Mouse (Mus musculus): ENCODE data around the gene Rbbp8nl. TPM values are rescaled to one million over a fixed set of nuclear protein-coding genes. Genes with fewer than 3 reads are reported as not detected.

Gene Rbbp8nl
- polyA plus RNA-seq, 1 experiment from 2014 or later, result 2.7 TPM

DNA sequence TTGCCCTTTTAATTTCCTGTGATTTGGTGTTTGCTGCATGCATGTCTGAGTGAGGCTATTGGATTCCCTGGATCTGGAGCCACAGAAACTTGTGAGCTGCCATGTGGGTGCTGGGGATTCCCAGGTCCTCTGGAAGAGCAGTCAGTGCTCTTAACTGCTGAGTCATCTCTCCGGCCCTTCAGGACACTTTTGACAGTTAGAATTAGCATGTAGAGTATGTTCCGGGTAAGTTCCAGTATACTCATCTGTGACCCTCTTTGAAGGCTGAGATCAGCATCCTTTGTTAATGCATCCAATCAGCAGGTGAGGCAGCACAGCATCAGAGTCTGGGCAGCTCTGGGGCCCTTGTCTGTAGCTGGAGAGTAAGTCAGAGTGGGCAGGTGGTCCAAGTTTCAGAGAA is 10.6 kb upstream of the Rbbp8nl start:
- 0 out of 2 replicates have a peak overlapping the region, but pooled peaks have one; percentile 16 for H3K27ac ChIP-seq (ENCODE audit: low read depth)
- ATAC-seq (replicated peaks; ENCODE audit: low FRiP score, low TSS enrichment, low read depth), result peak; percentile 48

DNA sequence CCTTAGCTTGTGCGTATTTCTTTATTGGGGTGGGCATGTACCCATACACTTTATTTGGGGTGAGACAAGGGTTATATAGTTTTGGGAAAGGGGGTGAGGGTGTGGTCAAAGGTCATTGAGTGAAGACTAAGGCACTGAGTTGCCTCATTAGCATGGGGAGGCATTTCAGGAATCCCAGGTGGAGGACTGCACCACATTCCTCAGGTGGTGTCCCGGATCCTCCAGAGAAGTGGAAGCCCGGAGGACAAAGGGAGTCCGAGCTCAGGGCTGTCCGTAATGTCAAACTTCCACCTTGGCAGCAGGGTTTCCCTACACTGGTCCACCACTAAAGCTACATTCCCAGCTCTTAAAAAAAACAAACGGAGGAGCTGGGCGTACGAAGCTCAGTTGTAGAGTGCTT is 3.2 kb upstream of the Rbbp8nl start:
- DNase-seq (ENCODE audit: low spot score), result no peak
- Histone ChIP-seq H3K27me3 (replicated peaks; ENCODE audit: control insufficient read depth, insufficient read depth, low read length) (no peaks in the 10 kb centered on the region), H3K27ac (ENCODE audit: low read depth) (no peak overlapping the region), H3K4me1 (replicated peaks; ENCODE audit: control insufficient read depth, insufficient read depth, low read length) (peaks cover 16% of the 10 kb centered on the region), H3K36me3 (ENCODE audit: control insufficient read depth, insufficient read depth, low read length) (no peaks in the 10 kb centered on the region), H3K9me3 (ENCODE audit: control insufficient read depth, low read length) (no peaks in the 10 kb centered on the region), H3K4me3 (ENCODE audit: low read depth, low read length) (no peak overlapping the region), H3K9ac (ENCODE audit: low read length) (no peak overlapping the region), H3K4me2 (ENCODE audit: low read length) (no peak overlapping the region)
- 64% methylated on average over 8 of the region's 8 CpGs for WGBS
- no peak for ATAC-seq (replicated peaks; ENCODE audit: low FRiP score, low TSS enrichment, low read depth)

More for the DNA sequence above, 10.6 kb upstream of the Rbbp8nl start:
- H3K4me1 ChIP-seq (replicated peaks; ENCODE audit: control insufficient read depth, insufficient read depth, low read length), result no peaks in the 10 kb centered on the region
- no peaks in the 10 kb centered on the region for H3K9me3 ChIP-seq (ENCODE audit: control insufficient read depth, low read length)
- WGBS, result 42% methylated on average over 2 of the region's 2 CpGs
- no peaks in the 10 kb centered on the region for H3K27me3 ChIP-seq (replicated peaks; ENCODE audit: control insufficient read depth, insufficient read depth, low read length)
- H3K4me2 ChIP-seq (ENCODE audit: low read length), result no peak overlapping the region
- H3K4me3 ChIP-seq (ENCODE audit: low read depth, low read length), result no peak overlapping the region
- DNase-seq (ENCODE audit: low spot score), result no peak
- H3K9ac ChIP-seq (ENCODE audit: low read length), result no peak overlapping the region
- H3K36me3 ChIP-seq (ENCODE audit: control insufficient read depth, insufficient read depth, low read length), result no peaks in the 10 kb centered on the region

DNA sequence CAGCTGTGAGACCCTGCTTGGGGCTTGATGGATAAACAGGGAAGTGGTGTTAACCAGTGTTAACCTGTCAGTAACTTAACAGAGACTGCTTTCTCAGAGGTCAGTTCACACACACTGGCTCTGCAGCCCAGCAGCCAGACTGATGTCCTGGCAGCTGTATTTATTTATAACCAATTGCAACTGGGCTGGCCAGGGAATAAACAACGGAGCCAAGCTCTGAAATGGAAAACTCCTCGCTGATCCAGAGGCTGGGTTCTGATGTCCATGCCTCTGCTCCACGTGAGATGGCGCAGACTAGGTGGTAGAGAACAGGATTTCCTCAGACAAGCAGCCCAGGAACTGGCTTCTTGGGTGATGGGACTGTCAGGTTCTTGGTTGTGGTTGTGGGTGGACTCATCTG is 2.3 kb upstream of the Rbbp8nl start:
- no peak overlapping the region for H3K4me3 ChIP-seq (ENCODE audit: low read depth, low read length)
- no peaks in the 10 kb centered on the region for H3K27me3 ChIP-seq (replicated peaks; ENCODE audit: control insufficient read depth, insufficient read depth, low read length)
- H3K27ac ChIP-seq (ENCODE audit: low read depth), result no peak overlapping the region
- no peaks in the 10 kb centered on the region for H3K9me3 ChIP-seq (ENCODE audit: control insufficient read depth, low read length)
- no peaks in the 10 kb centered on the region for H3K36me3 ChIP-seq (ENCODE audit: control insufficient read depth, insufficient read depth, low read length)
- DNase-seq (ENCODE audit: low spot score) (no peak), ATAC-seq (replicated peaks; ENCODE audit: low FRiP score, low TSS enrichment, low read depth) (no peak)
- H3K4me1 ChIP-seq (replicated peaks; ENCODE audit: control insufficient read depth, insufficient read depth, low read length), result peaks cover 16% of the 10 kb centered on the region
- no peak overlapping the region for H3K9ac ChIP-seq (ENCODE audit: low read length)
- 57% methylated on average over 4 of the region's 4 CpGs for WGBS
- H3K4me2 ChIP-seq (ENCODE audit: low read length), result no peak overlapping the region

DNA sequence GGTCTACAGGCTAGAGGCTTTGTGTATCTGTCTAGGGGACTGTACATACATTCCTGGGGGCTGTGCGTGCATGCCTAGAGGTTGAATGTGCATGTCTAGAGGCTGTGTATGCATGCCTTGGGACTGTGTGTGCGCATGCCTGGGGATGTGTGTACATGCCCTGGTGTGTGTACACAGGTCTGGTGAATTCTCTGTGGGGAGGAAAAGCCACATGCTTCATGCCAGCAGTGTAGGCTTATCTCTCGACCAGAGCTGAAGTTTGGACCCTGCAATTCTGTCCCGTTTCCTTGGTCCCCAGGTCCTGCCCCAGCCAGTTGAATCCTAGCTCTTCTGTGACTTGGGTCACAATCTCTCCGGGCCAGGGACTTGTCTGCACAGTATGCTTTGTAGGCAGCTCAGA is 1.9 kb upstream of the Rbbp8nl start:
- H3K27ac ChIP-seq (ENCODE audit: low read depth), result no peak overlapping the region
- WGBS, result 60% methylated on average over 5 of the region's 5 CpGs
- no peaks in the 10 kb centered on the region for H3K9me3 ChIP-seq (ENCODE audit: control insufficient read depth, low read length)
- no peak overlapping the region for H3K9ac ChIP-seq (ENCODE audit: low read length)
- H3K4me1 ChIP-seq (replicated peaks; ENCODE audit: control insufficient read depth, insufficient read depth, low read length), result peaks cover 16% of the 10 kb centered on the region
- ATAC-seq (replicated peaks; ENCODE audit: low FRiP score, low TSS enrichment, low read depth), result no peak; the same call in 1 of the 2 replicates
- H3K36me3 ChIP-seq (ENCODE audit: control insufficient read depth, insufficient read depth, low read length), result no peaks in the 10 kb centered on the region
- no peak overlapping the region for H3K4me3 ChIP-seq (ENCODE audit: low read depth, low read length)
- DNase-seq (ENCODE audit: low spot score), result no peak
- H3K4me2 ChIP-seq (ENCODE audit: low read length), result no peak overlapping the region
- H3K27me3 ChIP-seq (replicated peaks; ENCODE audit: control insufficient read depth, insufficient read depth, low read length), result no peaks in the 10 kb centered on the region

DNA sequence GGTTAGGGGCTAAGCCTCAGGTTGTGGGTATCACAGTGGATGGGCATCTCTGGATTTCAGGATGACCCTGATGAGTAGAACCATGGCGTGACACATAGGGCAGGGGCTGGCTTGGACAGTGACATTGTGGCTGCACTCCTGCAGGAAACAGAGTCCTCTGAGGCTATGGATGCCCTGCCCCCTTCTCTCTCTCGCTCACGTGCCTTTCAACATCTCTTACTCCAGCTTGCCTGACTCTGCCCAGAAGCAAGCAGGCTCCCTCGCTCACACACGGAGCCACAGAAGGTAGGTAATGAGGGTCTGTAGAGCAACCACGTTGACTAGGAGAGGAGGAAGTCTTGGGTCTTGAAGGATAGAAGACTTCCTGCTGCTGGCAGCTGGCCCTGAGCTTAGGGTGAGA is 824 bp upstream of the Rbbp8nl start:
- H3K27ac ChIP-seq (ENCODE audit: low read depth), result no peak overlapping the region
- no peak overlapping the region for H3K4me3 ChIP-seq (ENCODE audit: low read depth, low read length)
- H3K9ac ChIP-seq (ENCODE audit: low read length), result no peak overlapping the region
- no peaks in the 10 kb centered on the region for H3K27me3 ChIP-seq (replicated peaks; ENCODE audit: control insufficient read depth, insufficient read depth, low read length)
- DNase-seq (ENCODE audit: low spot score) (no peak), ATAC-seq (replicated peaks; ENCODE audit: low FRiP score, low TSS enrichment, low read depth) (no peak)
- H3K4me1 ChIP-seq (replicated peaks; ENCODE audit: control insufficient read depth, insufficient read depth, low read length), result peaks cover 16% of the 10 kb centered on the region
- no peaks in the 10 kb centered on the region for H3K36me3 ChIP-seq (ENCODE audit: control insufficient read depth, insufficient read depth, low read length)
- WGBS, result 51% methylated on average over 6 of the region's 6 CpGs
- H3K9me3 ChIP-seq (ENCODE audit: control insufficient read depth, low read length), result no peaks in the 10 kb centered on the region
- no peak overlapping the region for H3K4me2 ChIP-seq (ENCODE audit: low read length)

DNA sequence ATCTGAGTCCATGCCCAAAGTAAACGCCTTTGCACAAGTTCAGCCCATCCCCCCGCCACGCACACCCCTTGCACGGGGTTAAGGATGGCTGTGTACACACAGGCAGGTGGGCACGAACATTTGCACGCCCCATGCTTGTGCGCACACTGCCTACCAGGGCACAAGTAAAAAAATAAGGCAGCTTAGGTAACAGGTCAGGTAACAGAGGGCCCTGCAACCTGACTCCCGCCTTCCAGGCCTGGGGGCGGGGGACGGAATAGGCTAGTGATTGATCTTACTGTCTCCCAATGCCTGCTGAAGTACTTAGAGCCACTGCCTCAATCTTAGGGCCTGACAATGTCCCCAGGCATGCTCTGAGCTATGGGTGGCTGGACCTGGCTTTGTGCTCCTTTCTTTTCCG is 713 bp downstream of the Rbbp8nl start:
- Histone ChIP-seq H3K9ac (ENCODE audit: low read length) (no peak overlapping the region), H3K27ac (ENCODE audit: low read depth) (peak overlapping the region; percentile 75; the same call in 1 of the 2 replicates), H3K4me2 (ENCODE audit: low read length) (peak overlapping the region; percentile 39), H3K4me3 (ENCODE audit: low read depth, low read length) (0 out of 2 replicates have a peak overlapping the region, but pooled peaks have one; percentile 16), H3K27me3 (replicated peaks; ENCODE audit: control insufficient read depth, insufficient read depth, low read length) (no peaks in the 10 kb centered on the region), H3K9me3 (ENCODE audit: control insufficient read depth, low read length) (no peaks in the 10 kb centered on the region), H3K4me1 (replicated peaks; ENCODE audit: control insufficient read depth, insufficient read depth, low read length) (peaks cover 16% of the 10 kb centered on the region), H3K36me3 (ENCODE audit: control insufficient read depth, insufficient read depth, low read length) (no peaks in the 10 kb centered on the region)
- WGBS, result 39% methylated on average over 11 of the region's 11 CpGs
- ATAC-seq (replicated peaks; ENCODE audit: low FRiP score, low TSS enrichment, low read depth), result peak; percentile 20; the same call in 1 of the 2 replicates
- no peak for DNase-seq (ENCODE audit: low spot score)

DNA sequence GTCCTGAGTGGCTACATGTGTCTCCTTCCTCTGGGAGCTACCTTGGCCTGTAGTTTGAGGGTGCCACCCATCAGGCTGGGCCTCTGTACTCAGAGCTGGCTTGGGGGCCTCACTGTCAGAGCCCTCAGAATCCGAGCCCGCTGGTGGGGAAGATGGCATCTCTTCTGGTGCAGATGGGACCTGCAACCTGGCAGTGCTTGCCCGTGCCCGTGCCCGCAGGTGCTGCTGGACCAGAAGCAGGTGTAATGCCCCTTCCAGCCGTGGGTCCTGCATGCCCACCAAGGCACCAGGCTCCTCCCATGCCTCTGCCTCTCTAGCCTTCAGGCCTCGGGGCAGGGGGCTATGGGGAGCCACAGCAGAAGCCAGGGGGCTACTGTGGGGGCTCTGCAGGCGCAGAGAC is 10.4 kb downstream of the Rbbp8nl start:
- no peaks in the 10 kb centered on the region for H3K36me3 ChIP-seq (ENCODE audit: control insufficient read depth, insufficient read depth, low read length)
- no peak overlapping the region for H3K4me2 ChIP-seq (ENCODE audit: low read length)
- H3K27me3 ChIP-seq (replicated peaks; ENCODE audit: control insufficient read depth, insufficient read depth, low read length), result no peaks in the 10 kb centered on the region
- no peak overlapping the region for H3K27ac ChIP-seq (ENCODE audit: low read depth)
- ATAC-seq (replicated peaks; ENCODE audit: low FRiP score, low TSS enrichment, low read depth), result no peak
- H3K9ac ChIP-seq (ENCODE audit: low read length), result no peak overlapping the region
- no peaks in the 10 kb centered on the region for H3K4me1 ChIP-seq (replicated peaks; ENCODE audit: control insufficient read depth, insufficient read depth, low read length)
- DNase-seq (ENCODE audit: low spot score), result no peak
- 88% methylated on average over 8 of the region's 8 CpGs for WGBS
- H3K4me3 ChIP-seq (ENCODE audit: low read depth, low read length), result no peak overlapping the region
- no peaks in the 10 kb centered on the region for H3K9me3 ChIP-seq (ENCODE audit: control insufficient read depth, low read length)

DNA sequence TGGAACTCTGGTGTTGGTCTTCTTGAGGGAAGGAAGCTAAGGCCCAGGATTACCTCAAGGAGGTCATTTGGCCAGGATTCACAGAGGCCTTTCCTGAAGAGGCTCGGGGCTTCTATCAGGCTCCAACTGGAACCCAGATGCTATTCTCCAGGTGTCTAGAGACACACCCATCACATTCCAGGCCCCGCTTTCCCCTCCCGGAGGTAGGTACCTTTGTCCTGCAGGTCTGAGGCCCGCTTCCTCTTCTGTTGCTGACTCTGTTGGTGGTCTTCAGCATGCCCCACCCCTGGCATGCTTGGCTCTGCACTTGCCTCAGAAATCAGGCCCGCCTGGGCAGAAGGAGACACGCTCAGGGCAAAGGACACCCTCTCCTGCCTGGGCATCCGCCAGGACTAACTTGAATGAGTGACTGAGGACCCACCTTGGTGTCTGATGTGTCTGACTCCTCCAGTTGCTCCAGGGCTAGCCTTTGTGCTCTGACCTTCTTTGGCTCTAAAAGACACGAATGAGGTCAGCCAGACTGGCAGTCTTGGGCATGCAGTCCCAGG is 11.8 kb downstream of the Rbbp8nl start:
- peak overlapping the region; percentile 82 for H3K27ac ChIP-seq (ENCODE audit: low read depth)
- 50% methylated on average over 8 of the region's 8 CpGs for WGBS
- peaks cover 3% of the 10 kb centered on the region; the same call in 1 of the 2 replicates for H3K4me1 ChIP-seq (replicated peaks; ENCODE audit: control insufficient read depth, insufficient read depth, low read length)
- H3K36me3 ChIP-seq (ENCODE audit: control insufficient read depth, insufficient read depth, low read length), result no peaks in the 10 kb centered on the region
- no peaks in the 10 kb centered on the region for H3K27me3 ChIP-seq (replicated peaks; ENCODE audit: control insufficient read depth, insufficient read depth, low read length)
- no peak overlapping the region for H3K4me2 ChIP-seq (ENCODE audit: low read length)
- ATAC-seq (replicated peaks; ENCODE audit: low FRiP score, low TSS enrichment, low read depth), result no peak
- no peak overlapping the region for H3K9ac ChIP-seq (ENCODE audit: low read length)
- no peak for DNase-seq (ENCODE audit: low spot score)
- no peaks in the 10 kb centered on the region for H3K9me3 ChIP-seq (ENCODE audit: control insufficient read depth, low read length)
- H3K4me3 ChIP-seq (ENCODE audit: low read depth, low read length), result no peak overlapping the region

DNA sequence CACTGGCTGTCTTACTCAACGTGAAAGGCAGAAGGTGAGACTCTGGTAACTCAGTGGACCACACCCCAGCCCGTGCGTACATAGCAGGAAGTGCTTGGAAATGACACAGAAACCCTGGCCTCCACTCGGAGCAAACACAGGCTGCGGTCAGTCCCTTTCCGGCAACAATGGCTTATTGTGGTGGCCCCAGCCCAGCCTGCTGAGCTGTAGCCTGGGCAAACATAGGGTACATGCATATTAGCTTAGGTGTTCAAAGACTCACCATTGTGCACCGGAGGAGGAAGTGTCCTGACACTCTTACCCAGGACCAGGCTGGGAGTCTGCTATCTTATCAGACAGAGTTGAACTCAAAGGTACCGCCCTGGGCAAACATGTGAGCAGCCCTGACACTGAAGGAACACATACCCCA is 12.8 kb downstream of the Rbbp8nl start:
- Histone ChIP-seq H3K36me3 (ENCODE audit: control insufficient read depth, insufficient read depth, low read length) (no peaks in the 10 kb centered on the region), H3K4me1 (replicated peaks; ENCODE audit: control insufficient read depth, insufficient read depth, low read length) (peaks cover 12% of the 10 kb centered on the region), H3K4me2 (ENCODE audit: low read length) (no peak overlapping the region), H3K4me3 (ENCODE audit: low read depth, low read length) (no peak overlapping the region), H3K27ac (ENCODE audit: low read depth) (peak overlapping the region; percentile 82), H3K9ac (ENCODE audit: low read length) (no peak overlapping the region), H3K9me3 (ENCODE audit: control insufficient read depth, low read length) (no peaks in the 10 kb centered on the region), H3K27me3 (replicated peaks; ENCODE audit: control insufficient read depth, insufficient read depth, low read length) (no peaks in the 10 kb centered on the region)
- 48% methylated on average over 8 of the region's 8 CpGs for WGBS
- peak; percentile 48 for ATAC-seq (replicated peaks; ENCODE audit: low FRiP score, low TSS enrichment, low read depth)
- DNase-seq (ENCODE audit: low spot score), result peak; percentile 72

All from intestine, embryonic 14.5 days (tissue).